Mouse (Mus musculus) brain, embryonic 14.5 days (tissue): ENCODE results near the gene Gpc2.

Experiments
- CTCF ChIP-seq: fragments of 200-500 bp; IDR thresholded peaks from 2 replicates; pipeline ENCODE4 v1.5.1; 2012; ENCODE audit warnings: inconsistent platforms, mild to moderate bottlenecking, moderate library complexity, borderline replicate concordance; ENCODE audit not compliant: insufficient read depth, insufficient read length; ENCODE audit errors: extremely low read depth
- POLR2A ChIP-seq: fragments of 200-500 bp; IDR thresholded peaks from 2 replicates; pipeline ENCODE4 v1.6.1; 2012; ENCODE audit warnings: mild to moderate bottlenecking, inconsistent platforms, borderline replicate concordance; ENCODE audit not compliant: poor library complexity, insufficient read depth, insufficient read length, severe bottlenecking; ENCODE audit errors: extremely low read depth

- no peak for TF ChIP-seq CTCF
- TF ChIP-seq POLR2A, result no peak
Observed at GRCm38 (mm10) chr5:138257585-138257978, 22.2 kb downstream of the Gpc2 start.
